Mouse (Mus musculus): ENCODE measurements around the gene Fgfr2.

Gene Fgfr2

GRCm38 (mm10) chr7:130367222-130368035, 2755.7 kb downstream of the Fgfr2 start:
- DNase-seq (ENCODE audit: low spot score in 2 of 2) = no peak

- no peak for DNase-seq (ENCODE audit: low spot score in 2 of 2)
Measured at GRCm38 (mm10) chr7:130365711-130366110, 2757.4 kb downstream of the Fgfr2 start.

- DNase-seq (ENCODE audit: low spot score in 2 of 2) = no peak
Measured at GRCm38 (mm10) chr7:130340412-130341152, 2782.6 kb downstream of the Fgfr2 start.

- DNase-seq (ENCODE audit: low spot score in 2 of 2) = no peak
Measured at GRCm38 (mm10) chr7:130337601-130338000, 2785.5 kb downstream of the Fgfr2 start.

GRCm38 (mm10) chr7:130335440-130336051, 2787.6 kb downstream of the Fgfr2 start:
- no peak for DNase-seq (ENCODE audit: low spot score in 2 of 2)

DNA sequence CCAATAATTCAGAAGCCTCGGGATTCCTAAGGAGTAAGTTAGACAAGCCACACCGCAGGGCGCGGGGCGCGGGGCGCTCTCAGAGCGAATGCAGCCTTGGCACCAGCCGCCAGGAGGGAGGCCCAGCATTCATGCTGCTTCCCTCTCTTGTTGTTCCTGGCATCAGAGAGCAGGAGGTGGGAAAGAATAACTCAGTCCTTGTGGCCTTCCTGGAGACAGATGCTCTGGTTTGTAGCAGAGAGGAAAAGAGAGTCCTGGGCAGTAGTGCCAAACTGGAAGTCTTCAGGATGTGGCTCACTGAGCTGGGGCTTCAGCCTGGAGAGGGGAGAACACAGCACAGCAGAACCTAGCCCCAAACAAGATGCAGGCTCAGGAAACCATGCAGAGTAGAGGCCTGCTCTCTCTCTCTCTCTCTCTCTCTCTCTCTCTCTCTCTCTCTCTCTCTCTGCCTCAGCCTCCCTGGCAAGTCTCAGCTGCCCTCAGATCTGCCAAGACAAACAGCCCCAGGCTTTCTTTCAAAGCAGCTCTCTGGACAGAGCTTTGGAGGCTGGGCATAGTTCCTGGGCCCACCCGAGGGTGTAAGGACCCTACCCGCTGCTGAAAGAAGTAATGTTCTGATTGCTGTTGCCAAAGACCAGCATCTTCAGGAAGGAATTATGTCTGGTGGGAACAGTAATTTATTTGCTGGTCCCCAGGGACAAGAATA, 2790.5 kb downstream of the Fgfr2 start:
- no peak for DNase-seq (ENCODE audit: low spot score in 2 of 2)

- DNase-seq (ENCODE audit: low spot score in 2 of 2) = no peak
Measured at GRCm38 (mm10) chr7:130327603-130328365, 2795.4 kb downstream of the Fgfr2 start.

- no peak for DNase-seq (ENCODE audit: low spot score in 2 of 2)
Measured at GRCm38 (mm10) chr7:130325983-130326433, 2797.1 kb downstream of the Fgfr2 start.

DNA sequence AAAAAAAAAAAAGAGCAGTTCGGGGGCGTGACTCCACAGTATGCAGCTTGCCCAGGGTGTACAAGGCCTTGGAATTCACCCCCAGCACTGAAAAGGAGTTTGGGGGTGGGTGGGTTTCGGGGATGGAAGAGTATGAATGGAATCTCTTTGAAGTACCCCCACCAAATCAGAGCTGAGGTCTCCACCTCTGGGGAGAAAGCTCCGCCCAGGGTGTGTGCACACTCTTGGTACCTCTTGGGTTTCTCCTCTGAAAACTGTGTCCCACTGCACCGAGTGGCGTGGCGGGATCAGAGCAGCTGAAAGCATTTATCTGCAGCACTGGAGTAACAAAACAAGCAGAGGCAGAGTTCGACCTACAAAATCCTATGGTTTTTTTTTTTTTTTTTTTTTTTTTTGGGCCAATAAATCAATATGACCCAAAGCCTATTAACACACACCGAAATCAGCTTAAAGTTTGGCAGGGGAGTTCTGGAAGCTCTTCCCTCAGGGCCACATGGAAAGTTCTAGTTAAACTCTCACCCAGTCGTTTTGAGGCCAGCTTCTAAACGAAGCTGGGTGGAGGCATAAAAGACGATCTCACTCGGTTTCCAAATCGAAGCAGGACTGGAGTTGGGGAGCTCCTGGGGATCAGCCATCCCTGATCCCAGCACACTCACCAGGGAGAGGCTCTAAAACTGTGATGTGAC, 2798.3 kb downstream of the Fgfr2 start:
- DNase-seq (ENCODE audit: low spot score in 2 of 2) = no peak

DNA sequence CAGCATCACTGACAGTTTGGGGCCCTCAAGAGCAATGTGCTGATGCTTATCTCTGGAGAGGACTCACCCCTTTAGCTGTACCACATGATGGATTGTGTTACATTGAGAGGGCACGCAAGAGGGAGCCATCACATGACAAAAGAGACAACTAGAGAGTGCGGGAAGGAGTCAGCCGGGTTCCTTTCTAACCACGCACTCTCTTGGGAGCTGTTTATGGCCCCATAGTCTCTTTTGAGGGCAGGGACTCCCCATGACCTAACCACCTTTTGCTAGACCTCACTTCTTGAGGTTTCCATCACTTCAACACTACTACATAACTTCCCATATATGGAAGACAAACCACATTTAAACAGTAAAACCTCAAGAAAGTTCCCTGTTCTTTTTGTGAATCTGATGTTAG, 2799.4 kb downstream of the Fgfr2 start:
- no peak for DNase-seq (ENCODE audit: low spot score in 2 of 2)

DNA sequence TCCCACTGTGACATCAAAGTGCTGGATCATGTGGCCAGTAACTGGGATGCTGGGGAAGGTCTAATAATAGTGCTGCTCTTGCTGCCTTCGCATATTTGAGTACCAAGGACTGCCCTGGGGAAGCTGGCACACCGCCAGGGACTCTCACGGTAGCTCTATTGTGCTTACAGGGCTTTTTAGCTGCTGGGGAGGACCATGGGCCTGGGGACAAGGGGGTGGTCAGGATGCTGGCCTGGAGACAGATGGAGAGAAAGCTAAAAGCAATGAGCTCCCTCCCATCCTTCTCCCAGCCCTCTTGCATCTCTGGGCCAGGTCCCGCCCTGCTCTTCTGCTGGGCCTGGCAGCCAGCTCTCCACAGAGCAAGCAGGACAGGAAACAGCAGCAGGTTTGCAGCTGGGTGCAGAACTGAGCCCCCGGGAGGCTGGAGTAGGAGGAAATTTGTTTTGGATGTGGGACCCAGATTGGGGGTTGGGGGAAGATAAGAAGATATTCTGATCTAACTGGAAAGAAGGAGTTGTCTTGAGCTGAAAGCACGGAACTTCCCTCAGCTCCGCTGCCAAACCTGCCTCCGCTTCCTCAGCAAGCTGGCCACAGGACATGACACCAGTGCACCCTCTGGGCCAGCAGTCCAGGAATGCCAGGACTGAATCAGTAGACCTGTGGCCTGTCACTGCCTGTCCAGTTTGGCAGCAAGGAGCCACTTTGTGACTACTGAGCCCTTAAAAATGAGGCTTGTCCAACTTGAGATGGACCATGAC, 2803.2 kb downstream of the Fgfr2 start:
- DNase-seq (ENCODE audit: low spot score in 2 of 2) = no peak

- DNase-seq (ENCODE audit: low spot score in 2 of 2) = no peak
Measured at GRCm38 (mm10) chr7:130316294-130316693, 2806.9 kb downstream of the Fgfr2 start.

DNA sequence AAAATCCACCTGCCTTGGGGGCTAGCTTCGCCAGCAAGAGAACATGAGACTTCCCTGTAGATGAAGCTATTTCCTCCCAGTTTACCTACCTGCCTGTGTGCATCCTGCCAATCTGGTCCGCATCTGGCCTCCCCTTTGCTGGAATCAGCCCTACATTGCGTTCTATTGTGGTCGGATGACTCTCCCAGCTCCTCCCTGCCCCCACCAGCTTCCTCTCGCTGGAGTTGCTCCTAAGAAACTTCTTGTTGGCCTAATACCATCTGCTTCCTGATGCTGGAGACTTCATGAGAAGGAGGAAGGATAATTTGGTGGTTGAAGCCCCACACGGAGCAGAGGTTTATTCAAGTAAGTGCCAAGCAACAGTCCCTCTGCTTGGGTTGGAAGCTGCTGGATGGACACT, 2807.9 kb downstream of the Fgfr2 start:
- DNase-seq (ENCODE audit: low spot score in 2 of 2) = no peak

DNA sequence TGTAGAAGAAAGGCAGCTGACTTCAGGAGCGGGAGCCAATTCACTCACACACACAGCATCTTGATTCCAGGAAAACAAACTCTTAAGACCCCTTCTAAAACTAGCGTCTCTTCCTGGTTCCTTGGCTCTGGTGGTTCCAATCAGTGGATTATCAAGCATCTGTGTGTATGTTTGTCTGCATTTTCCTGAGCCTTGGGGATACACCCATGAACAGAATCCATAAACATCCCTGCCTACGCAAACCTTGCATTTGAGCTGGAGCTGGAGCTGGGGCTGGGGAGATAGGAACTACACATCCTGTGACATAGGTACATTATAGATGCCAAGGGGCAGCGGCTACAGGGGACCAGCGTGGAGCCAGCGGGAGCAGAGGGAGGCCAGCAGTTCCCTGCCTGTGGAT, 2808.5 kb downstream of the Fgfr2 start:
- no peak for DNase-seq (ENCODE audit: low spot score in 2 of 2)

GRCm38 (mm10) chr7:130311362-130311761, 2811.8 kb downstream of the Fgfr2 start:
- no peak for DNase-seq (ENCODE audit: low spot score in 2 of 2)

DNA sequence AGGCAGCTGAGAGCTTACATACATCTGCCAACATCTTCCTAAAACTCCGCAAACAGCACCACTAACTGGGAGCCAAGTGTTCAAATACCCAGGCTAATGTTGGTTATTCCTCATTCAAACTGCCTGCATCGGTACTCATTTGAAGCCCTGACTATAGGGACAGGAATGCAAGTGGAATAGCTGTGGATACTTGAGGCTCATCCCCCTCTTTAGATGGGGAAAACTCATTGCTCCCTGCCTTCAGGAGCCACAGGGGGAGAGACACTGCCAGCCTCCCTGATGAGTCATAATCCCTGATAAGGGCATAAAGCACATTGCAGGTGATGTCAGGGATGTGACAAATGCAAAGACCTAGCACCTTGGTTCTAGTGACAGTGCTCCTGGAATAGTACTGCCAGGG, 2814.0 kb downstream of the Fgfr2 start:
- DNase-seq (ENCODE audit: low spot score in 2 of 2) = no peak

DNA sequence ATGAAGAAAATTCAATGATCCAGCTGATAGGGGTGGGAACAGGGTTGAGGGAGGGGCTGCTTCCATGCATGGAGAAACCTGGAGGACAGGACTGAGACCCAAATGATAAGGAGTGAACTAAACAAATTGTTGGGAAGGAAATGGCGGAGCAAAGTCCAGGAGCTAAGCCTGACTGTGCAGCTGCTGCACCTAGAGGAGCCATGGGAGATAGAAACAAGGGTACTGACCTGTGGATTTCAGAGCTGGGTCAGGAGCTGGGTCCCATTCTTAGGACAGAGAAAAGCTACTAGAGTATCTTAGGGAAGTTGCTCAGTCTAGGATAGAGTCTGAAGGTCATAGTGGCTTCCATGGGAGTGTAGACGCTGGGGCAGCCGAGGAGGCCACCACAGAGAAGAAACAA, 2816.1 kb downstream of the Fgfr2 start:
- no peak for DNase-seq (ENCODE audit: low spot score in 2 of 2)

DNA sequence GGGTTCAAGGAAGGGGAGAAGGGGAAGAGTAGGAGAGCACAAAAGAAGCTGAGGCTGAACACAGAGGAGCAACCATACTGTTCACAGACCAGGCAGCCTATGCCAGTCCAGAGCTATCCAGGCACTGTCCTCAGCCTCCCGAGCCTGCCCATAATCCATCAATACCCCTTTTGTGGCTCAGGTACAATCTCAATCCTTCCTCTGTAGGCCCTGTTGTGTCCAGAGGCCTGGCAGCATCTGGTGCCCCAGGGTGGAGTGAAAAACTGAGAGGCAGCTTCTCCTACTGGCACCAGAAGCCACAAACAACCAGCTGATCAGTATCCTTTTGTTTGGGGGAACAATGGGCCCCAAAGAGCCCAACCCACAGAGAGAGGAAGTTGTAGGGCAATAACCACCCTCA, 2818.5 kb downstream of the Fgfr2 start:
- DNase-seq (ENCODE audit: low spot score in 2 of 2) = no peak

GRCm38 (mm10) chr7:130303464-130303863, 2819.7 kb downstream of the Fgfr2 start:
- no peak for DNase-seq (ENCODE audit: low spot score in 2 of 2)

DNA sequence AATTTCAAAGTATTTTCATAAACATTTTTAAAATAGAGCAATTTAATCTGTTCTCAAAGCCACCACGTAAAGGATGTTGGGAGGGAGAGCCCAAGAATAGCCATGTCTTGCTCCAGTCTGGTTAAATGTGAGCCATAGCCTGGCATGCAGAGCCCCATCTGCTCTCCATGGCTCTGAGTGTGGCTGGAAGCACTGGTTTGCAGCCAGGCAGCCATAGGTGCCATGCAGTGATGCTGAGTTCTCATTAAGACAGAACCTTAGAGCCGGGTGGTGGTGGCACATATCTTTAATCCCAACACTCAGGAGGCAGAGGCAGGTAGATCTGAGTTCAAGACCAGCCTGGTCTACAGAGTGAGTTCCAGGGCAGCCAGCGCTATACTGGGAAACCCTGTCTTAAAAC, 2822.5 kb downstream of the Fgfr2 start:
- no peak for DNase-seq (ENCODE audit: low spot score in 2 of 2)
